Mouse (Mus musculus): Measurements from ENCODE around the gene Pik3r5.

Gene Pik3r5

DNA sequence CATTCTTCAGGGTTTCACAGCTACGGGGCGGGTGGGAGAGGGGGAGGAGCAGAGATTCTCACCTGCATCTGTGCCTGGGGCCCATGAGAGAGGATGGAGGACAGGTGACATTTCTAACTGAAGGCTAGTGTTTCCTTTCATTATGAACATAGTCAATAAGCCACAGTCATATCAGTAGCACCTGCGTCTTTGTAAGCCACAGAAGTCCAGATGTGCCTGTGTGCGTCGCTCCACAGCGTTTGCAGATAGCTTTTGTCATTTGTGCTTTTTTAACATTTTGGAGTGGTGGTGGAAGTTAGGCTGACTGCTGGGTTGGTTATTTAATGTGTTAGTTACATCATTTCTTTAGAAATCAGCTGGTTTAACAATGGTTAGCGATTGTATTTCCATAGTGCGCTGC, 20.8 kb downstream of the Pik3r5 start:
- no peak for TF ChIP-seq GATA4 (IDR thresholded peaks at IDR 0.05; ENCODE audit: insufficient replicate concordance, low read length)

DNA sequence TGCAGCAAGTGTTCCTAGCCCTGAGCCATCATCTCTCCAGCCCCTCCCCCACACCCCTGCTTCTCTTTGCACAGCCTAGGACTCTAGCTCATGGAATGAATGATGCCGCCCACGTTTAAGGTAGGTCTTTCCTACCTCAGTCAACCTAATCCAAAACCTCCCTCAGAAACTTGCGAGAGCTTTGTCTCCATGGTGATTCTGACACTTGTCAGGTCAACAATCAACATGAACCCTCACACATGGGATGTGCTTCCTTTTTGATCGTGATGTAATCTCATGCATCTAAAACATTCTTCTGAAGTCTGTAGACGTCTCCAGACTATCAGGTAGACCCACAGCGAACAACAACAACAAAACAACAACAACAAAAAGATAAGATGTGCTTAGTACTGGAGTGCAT, 21.4 kb downstream of the Pik3r5 start:
- TF ChIP-seq GATA4 (IDR thresholded peaks at IDR 0.05; ENCODE audit: insufficient replicate concordance, low read length): no peak

DNA sequence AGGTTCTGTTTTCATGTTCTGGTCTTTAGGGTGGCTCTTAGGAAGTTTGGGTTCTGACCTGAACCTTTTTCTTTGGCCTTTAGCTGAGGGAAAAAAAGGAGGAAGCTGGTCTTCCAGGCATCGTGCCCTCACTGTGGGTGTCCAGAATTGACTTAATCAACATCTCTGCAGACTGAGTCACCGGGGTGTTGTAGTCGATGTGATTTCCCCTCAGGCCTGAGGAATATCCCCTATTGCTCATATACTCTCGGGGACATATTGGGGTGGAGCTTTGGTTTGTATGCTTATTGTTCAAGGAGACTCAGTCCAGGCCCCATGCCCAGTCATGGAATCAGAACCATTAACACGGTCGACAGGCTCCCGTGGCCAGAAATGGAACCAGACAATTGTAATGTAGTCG, 26.2 kb downstream of the Pik3r5 start:
- no peak for TF ChIP-seq GATA4 (IDR thresholded peaks at IDR 0.05; ENCODE audit: insufficient replicate concordance, low read length)

DNA sequence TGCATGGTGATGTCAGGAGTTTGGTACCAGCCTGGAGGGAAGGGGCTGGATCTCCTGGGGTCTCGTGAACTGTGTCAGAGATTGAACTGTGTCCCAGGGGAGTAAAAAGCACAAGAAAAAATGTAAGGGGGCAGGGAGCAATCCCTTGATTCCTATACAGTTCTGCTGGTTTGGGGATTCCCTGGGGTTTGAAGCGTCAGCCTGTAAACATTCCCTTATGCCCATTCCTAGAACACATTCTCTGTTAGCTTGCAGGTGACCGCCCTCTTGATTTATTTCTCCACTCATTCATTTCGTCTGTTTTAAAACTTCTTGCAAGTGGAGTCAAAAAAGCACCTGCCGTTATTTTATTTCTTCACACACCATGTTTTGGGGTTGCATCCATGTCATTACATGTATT, 27.1 kb downstream of the Pik3r5 start:
- no peak for TF ChIP-seq GATA4 (IDR thresholded peaks at IDR 0.05; ENCODE audit: insufficient replicate concordance, low read length)

DNA sequence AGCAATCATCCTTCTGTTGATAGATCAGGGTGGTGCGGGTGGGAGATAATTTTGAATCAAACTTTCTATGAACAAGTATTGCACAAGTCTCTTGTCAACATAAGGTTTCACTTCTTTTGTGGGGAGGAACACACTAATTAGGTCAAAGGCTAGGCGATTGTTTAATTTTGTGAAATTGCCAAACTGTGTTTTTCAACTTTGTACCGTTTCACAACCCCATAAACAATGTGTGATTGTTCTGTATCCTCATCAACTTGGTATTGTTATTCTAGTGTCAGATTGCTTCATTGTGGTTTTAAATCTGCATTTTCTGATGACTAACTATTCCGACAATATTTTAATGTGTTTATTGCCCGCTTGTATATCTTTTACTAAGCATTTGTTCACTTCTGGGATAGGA, 27.6 kb downstream of the Pik3r5 start:
- TF ChIP-seq GATA4 (IDR thresholded peaks at IDR 0.05; ENCODE audit: insufficient replicate concordance, low read length): no peak

DNA sequence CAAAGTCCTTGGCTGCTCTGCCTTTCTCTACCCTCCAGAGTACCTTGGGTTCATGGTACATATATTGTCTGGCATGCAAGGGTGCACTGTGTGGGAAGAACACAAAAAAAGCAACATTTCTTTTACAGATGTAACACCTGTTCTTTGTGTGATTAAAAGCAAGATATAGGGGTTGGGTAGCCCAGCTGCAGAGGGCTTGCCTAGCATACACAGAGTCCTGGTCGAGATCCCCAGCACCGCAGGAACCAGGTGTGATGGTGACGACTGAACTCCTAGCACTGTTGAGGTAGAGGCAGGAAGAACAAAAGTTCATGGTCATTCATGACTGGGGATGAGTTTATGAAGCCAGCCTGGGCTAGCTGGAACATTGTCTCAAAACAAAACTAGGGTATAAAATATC, 30.8 kb downstream of the Pik3r5 start:
- no peak for TF ChIP-seq GATA4 (IDR thresholded peaks at IDR 0.05; ENCODE audit: insufficient replicate concordance, low read length)

DNA sequence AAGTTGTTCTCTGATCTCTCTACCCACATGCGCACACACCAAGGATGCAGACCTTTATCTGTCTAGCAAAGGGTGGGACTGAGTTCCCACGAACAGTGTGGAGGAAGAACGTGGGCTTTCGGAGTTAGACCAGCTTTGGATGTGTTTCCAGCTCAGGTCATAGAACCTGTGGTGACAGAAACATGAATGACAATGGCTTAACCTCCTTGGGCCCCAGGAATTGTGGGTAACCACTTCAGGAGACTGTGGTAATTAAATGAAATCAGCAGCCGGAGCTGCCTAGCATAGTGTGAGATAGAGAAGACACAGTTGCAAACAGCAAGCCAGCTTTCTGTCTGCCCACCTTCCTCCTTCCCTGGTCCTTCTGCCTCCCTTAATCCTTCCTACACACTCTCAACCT, 32.3 kb downstream of the Pik3r5 start:
- TF ChIP-seq GATA4 (IDR thresholded peaks at IDR 0.05; ENCODE audit: insufficient replicate concordance, low read length): no peak

DNA sequence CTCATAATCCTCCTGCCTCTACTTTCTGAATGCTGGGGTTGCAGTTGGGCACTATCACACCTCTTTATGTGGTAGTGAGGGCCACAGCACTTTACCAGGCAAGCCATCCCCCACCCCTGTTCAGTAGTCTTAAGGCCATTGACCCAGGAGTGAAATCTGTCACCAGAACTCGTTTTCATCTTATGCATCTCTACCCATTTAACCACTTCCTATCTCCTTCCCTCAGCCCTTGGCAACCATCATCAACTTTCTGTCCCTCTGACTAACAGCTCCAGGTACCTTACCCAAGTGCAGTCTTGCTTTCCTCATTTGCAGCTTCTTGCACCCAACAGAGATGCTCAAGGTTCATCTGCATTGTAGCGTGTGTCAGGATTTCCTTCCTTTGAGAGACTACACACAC, 33.2 kb downstream of the Pik3r5 start:
- TF ChIP-seq GATA4 (IDR thresholded peaks at IDR 0.05; ENCODE audit: insufficient replicate concordance, low read length): no peak

DNA sequence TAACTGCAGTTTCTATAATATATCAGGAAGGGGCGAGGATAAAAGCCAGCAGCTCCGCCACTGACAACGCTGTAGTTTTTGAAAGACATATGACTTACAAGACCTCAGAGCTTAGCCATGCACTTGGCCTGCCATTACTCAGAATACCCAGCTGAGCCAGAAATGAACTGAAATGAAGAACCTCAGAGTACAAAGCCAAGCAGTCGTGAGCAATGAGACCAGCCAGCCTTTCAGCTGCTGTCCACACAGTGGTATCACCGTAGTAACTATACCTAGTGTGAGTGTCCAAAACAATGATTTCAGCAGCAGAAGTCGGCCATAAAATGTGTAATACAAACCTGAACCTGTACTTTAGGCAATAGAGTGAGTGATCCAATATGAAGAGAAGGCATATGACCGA, 35.5 kb downstream of the Pik3r5 start:
- TF ChIP-seq GATA4 (IDR thresholded peaks at IDR 0.05; ENCODE audit: insufficient replicate concordance, low read length): no peak

DNA sequence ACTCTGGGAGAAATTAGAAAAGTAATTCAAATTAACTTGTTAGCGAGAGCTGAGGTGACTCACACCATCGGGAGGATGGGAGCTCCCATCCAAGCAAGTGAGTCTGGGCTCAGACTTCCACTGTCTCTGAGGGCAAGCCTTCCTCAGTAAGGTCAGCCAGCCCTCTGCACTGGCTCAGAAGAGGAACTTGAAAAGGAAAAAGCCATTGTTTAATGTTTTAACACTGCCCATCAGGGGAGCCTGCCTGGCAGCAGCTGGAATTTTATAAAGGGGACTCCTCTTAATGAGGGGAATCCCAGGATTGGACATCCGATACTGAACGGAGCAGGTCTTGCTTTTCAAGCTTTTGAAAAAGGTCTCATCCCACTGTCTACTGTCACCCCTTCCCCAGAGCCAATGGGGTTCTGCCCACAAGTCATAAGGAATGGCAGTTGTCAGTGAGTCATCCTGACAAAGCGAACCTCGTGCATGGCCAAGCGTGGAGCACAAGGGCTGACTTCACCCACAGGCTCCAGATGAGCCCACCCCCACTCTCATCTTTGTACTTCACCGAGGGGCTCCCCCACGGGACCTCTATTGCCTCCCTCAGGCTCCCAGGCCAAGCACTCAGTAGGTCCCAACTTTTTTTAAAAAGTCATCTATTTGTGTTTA, 36.2 kb downstream of the Pik3r5 start:
- no peak for TF ChIP-seq GATA4 (IDR thresholded peaks at IDR 0.05; ENCODE audit: insufficient replicate concordance, low read length)

DNA sequence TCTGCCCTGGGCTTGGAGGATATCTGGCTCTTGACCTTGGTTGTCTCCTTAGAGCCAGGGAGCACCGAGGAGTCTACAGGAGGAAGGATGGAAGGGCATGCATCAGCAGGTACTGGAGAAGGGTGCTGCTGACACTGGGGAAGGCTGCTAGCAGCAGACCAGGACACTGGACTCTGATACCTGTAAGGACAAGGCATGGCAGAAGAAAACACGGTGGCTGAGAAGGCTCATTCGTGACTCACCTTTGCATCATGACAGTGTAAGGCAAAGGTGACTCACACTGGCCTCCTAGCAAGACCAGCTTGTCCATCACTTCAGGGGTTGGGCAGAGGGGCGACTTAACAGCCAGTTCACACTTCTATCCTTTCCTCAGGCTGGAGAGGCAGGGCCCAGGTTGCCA, 37.0 kb downstream of the Pik3r5 start:
- no peak for TF ChIP-seq GATA4 (IDR thresholded peaks at IDR 0.05; ENCODE audit: insufficient replicate concordance, low read length)

DNA sequence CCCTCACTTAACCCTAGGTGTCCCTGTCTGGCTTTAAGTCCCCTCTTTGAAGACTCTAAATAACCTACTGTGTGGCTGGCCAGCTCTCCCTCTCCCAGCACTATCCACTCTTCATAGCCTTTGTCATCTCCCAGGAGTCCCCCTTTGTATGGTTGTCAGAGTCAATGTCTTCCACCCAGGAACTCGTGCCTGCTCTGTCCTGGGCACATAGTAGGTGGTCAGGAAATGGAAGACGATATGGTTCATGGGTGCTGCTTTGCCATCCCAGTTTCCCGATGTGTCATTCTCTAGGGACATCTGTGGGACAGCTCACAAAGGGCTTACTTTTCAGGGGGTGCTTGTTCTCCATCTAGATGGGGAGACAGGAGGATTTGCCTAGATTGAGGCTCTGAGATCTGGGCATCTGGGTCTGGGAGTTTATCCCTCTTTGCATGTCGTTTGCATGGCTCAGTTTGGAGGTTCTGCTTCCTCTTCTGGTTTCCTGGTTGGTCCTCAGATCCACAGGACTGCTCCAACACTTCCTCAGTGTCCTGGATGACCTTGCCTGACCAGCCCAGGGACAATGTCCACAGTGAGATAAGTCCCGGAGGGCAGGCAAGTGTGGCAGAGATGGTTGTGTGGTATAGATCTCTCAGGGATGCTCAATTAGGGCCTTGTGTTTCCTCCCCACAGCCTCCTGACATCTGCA, 40.4 kb downstream of the Pik3r5 start:
- no peak for TF ChIP-seq GATA4 (IDR thresholded peaks at IDR 0.05; ENCODE audit: insufficient replicate concordance, low read length)

DNA sequence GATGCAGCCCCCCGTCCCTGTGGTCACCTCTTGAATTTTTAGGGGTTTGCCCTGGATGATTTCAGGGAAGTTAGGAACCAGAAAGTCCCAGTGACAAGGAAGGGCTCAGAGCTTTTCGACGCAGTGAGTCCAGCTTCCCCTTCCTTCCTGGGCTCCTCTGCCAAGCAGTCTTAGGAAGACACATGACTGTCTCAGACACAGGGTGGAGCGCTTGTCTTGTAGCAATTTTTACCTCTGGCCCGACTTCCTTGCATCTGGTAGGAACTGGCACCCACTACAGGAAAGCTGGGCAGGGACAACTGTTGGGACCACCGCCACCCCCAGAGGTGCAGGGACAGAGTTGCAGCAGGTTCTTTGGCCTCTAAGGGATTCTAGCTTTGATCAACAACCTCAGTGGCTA, 42.7 kb downstream of the Pik3r5 start:
- no peak for TF ChIP-seq GATA4 (IDR thresholded peaks at IDR 0.05; ENCODE audit: insufficient replicate concordance, low read length)

DNA sequence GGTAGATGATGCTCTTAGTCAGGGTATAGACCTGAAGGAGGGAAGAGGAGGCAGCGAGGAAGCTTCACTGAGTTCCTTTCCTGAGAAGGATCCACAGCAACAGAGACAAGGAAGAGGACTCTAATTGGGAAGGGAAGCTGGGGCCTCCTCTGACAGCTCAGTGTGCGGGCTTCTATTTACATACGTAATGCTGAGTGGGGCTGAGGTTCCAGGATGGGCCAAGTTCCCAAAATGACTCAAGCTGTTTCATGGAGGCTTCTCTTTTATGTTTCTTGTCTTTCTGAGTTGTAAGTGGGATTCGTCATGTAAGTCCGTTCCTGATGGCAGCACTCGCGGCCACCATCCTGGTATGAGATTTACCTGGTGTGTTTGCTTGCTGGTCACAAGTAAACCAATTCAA, 43.8 kb downstream of the Pik3r5 start:
- TF ChIP-seq GATA4 (IDR thresholded peaks at IDR 0.05; ENCODE audit: insufficient replicate concordance, low read length): no peak

DNA sequence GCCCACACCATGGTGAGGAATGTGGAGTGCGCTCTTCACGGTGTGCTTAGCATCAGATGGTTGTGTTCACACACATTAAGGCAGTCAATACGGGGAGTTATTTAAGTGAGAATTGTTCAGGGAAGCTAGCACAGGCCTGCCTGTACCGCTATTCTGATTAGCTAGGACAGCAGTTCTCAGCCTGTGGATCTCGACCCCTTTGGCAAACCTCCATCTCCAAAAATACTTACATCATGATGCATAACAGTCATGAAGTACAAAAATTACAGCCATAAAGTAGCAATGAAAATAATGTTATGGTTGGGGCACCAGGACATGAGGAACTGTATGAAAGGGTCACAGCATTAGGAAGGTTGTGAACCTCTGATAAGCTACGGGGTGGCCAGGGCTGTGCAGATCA, 45.7 kb downstream of the Pik3r5 start:
- no peak for TF ChIP-seq GATA4 (IDR thresholded peaks at IDR 0.05; ENCODE audit: insufficient replicate concordance, low read length)

DNA sequence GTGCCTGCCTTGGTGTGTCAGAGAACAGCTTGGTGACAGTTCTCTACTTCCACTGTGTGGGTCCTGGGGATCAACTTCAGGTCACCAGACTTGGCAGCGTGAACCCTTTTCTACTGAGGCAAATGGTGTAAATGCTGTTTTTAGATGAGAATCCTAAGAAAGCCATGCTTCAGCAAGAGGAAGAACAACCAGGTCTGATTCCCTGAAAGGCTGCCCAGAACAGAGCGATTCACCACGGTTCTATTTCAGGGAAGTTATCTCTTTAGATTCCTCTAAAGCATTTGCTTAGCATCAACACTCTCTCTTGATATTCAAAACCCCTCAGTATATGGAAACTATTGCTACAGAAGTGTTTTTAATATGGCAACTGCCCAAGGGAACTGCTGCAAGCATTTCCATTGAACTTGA, 46.7 kb downstream of the Pik3r5 start:
- no peak for TF ChIP-seq GATA4 (IDR thresholded peaks at IDR 0.05; ENCODE audit: insufficient replicate concordance, low read length)

DNA sequence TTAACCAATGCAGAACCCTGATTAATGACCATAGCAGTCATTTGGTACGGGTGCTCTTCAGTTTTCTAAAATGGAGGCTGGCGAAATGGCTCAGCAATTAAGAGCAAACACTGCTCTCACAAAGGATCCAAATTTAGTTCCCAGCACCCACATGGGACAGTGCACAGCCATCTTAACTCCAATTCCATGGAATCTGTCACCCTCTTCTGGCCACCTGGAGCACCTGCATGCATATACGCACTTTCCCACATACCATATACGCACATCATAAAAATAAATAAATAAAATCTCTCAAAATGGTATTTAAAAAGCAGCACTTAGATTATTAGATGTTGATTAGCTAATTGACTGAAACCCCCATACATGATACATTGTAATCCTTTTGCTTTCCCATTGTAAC, 48.7 kb downstream of the Pik3r5 start:
- no peak for TF ChIP-seq GATA4 (IDR thresholded peaks at IDR 0.05; ENCODE audit: insufficient replicate concordance, low read length)
